In genomic region chr5:76984015-76984414, GRCm38 (mm10) we compare ENCODE assay signal across 31 mouse cellular contexts. TPM values are rescaled to one million over a fixed set of nuclear protein-coding genes. Genes with fewer than 3 reads are reported as not detected.
DNase-seq lines count a peak whose midpoint lies in the region; TF ChIP-seq lines count a peak whose summit lies in the region.
"Had no signal": no experiment of that assay in that cellular context is flagged by ENCODE, and none has a peak within 500 bp of the region (broad histone marks: within the 10 kb centered on the region; RNA-seq: fewer than 3 reads in every experiment).

No protein-coding gene starts in this region.

- no peaks in the 10 kb centered on the region for H3K9me3 ChIP-seq in ES-Bruce4 (replicated peaks; ENCODE audit: control insufficient read depth, insufficient read depth, low read length, poor library complexity, severe bottlenecking)
- H3K9me3 ChIP-seq: forebrain, embryonic 13.5 days; G1E; heart, embryonic 10.5 days; heart, embryonic 13.5 days had no signal

- no peaks in the 10 kb centered on the region for H3K4me1 ChIP-seq in ES-Bruce4 (ENCODE audit: control insufficient read depth, insufficient read depth, low read length)
- H3K4me1 ChIP-seq: forebrain, embryonic 10.5 days; forebrain, embryonic 13.5 days; heart, embryonic 10.5 days; heart, embryonic 13.5 days had no signal

- H3K4me3 ChIP-seq in ES-Bruce4 (ENCODE audit: low read depth, low read length), result no peak overlapping the region
- H3K4me3 ChIP-seq: forebrain, embryonic 10.5 days; forebrain, embryonic 13.5 days; gastrocnemius, adult 2 months; heart, embryonic 10.5 days; heart, embryonic 13.5 days had no signal

- no peak overlapping the region for H3K27ac ChIP-seq in ES-Bruce4 (ENCODE audit: insufficient read depth, low read length)
- H3K27ac ChIP-seq: forebrain, embryonic 10.5 days; forebrain, embryonic 13.5 days; gastrocnemius, adult 2 months; heart, embryonic 10.5 days; heart, embryonic 13.5 days; hindbrain, embryonic 14.5 days; hindbrain, postnatal 0 days had no signal

- TF ChIP-seq POLR2A in ES-Bruce4 (IDR thresholded peaks at IDR 0.05; ENCODE audit: insufficient read depth, low read length), result no peak

- H3K36me3 ChIP-seq in ES-Bruce4 (ENCODE audit: control insufficient read depth, insufficient read depth, low read length, poor library complexity, severe bottlenecking), result peaks cover 45% of the 10 kb centered on the region

- DNase-seq in ES-CJ7 (ENCODE audit: low read depth, low spot score), result peak; percentile 51
- peak; percentile 58 for DNase-seq in ZHBTc4 (ENCODE audit: low read depth, low spot score)
- DNase-seq in ovary, postnatal 14 days (ENCODE audit: low spot score), result no peak
- no peak for DNase-seq in kidney, postnatal 4 days
- DNase-seq in left cerebral cortex, adult 9 months (ENCODE audit: low spot score in 2 of 2), result no peak
- DNase-seq: adrenal gland, postnatal 10 days; adrenal gland, postnatal 36 days; cerebellum, adult 18-20 months; cerebellum, adult 9-10 months; cerebellum, postnatal 14 days; gastrocnemius, adult 2 months; gastrocnemius, postnatal 14 days; heart, adult 18-20 months; heart, postnatal 14 days; heart, postnatal 4 days had no signal

- no peak for TF ChIP-seq EP300 in ES-Bruce4 (IDR thresholded peaks at IDR 0.05; ENCODE audit: insufficient read depth, low read depth, low read length)

- H3K27me3 ChIP-seq in ES-Bruce4 (ENCODE audit: control insufficient read depth, insufficient read depth, low read length, poor library complexity, severe bottlenecking), result no peaks in the 10 kb centered on the region
- H3K27me3 ChIP-seq: forebrain, embryonic 13.5 days; heart, embryonic 13.5 days had no signal

- H3K9ac ChIP-seq in ES-Bruce4 (ENCODE audit: low read depth, poor library complexity, severe bottlenecking), result no peak overlapping the region
- H3K9ac ChIP-seq: forebrain, embryonic 13.5 days; heart, embryonic 13.5 days; hindbrain, embryonic 14.5 days had no signal

- TF ChIP-seq CTCF in ES-Bruce4 (IDR thresholded peaks at IDR 0.05; ENCODE audit: low read depth, low read length), result peak; percentile 30

RNA-seq across cellular contexts. Expression of gene Srp72, which starts 9.5 kb away (rescaled TPM):
- 165 and 172 TPM in 2 replicates for polyA plus RNA-seq in ES-Bruce4 (2011; ENCODE audit: insufficient read depth, insufficient read length, low read depth, missing spikeins)

RNA-seq across cellular contexts. Expression of gene Arl9, which starts 19.8 kb away (rescaled TPM):
- polyA plus RNA-seq in ES-Bruce4 (2011; ENCODE audit: insufficient read depth, insufficient read length, low read depth, missing spikeins), result not detected in 2 replicates
- polyA plus RNA-seq: C2C12; CD4-positive, CD25-positive, alpha-beta regulatory T cell, adult 4 months; embryonic facial prominence, embryonic 11.5 days; embryonic facial prominence, embryonic 14.5 days; forebrain, embryonic 10.5 days; forebrain, embryonic 13.5 days; forebrain, embryonic 16.5 days; G1E; heart, embryonic 13.5 days; heart, embryonic 16.5 days; hindbrain, embryonic 14.5 days; hindbrain, postnatal 0 days; inflammation-experienced regulatory T-cells, adult 6 months had no signal

RNA-seq across cellular contexts. Expression of gene Thegl, which starts 31.8 kb away (rescaled TPM):
- not detected in 2 replicates for polyA plus RNA-seq in ES-Bruce4 (2011; ENCODE audit: insufficient read depth, insufficient read length, low read depth, missing spikeins)
- polyA plus RNA-seq: C2C12; CD4-positive, CD25-positive, alpha-beta regulatory T cell, adult 4 months; heart, embryonic 16.5 days; hindbrain, embryonic 11.5 days; inflammation-experienced regulatory T-cells, adult 6 months had no signal

RNA-seq across cellular contexts. Expression of gene Ppat, which starts 32.6 kb away (rescaled TPM):
- 89.3 and 90.8 TPM in 2 replicates for polyA plus RNA-seq in ES-Bruce4 (2011; ENCODE audit: insufficient read depth, insufficient read length, low read depth, missing spikeins)

RNA-seq across cellular contexts. Expression of gene Paics, which starts 32.9 kb away (rescaled TPM):
- polyA plus RNA-seq in ES-Bruce4 (2011; ENCODE audit: insufficient read depth, insufficient read length, low read depth, missing spikeins), result 611 and 648 TPM in 2 replicates

Comparison
In these comparisons a context has a peak if more than half of its experiments do, and no peak if none do; other contexts are left out.
1. DNase-seq: peak in ES-CJ7 (single experiment) and ZHBTc4 (single experiment); none in ovary, postnatal 14 days (single experiment), kidney, postnatal 4 days (0 of 2) and left cerebral cortex, adult 9 months (0 of 2).